Mouse (Mus musculus) embryonic fibroblast, embryonic 13.5 days (primary cell): ENCODE measurements around the gene Itsn1. TPM values are rescaled to one million over a fixed set of nuclear protein-coding genes. Genes with fewer than 3 reads are reported as not detected.

ENCODE experiments used
- H3K27ac ChIP-seq: 2 replicates; pipeline ENCODE4 v1.5.1; 2012; ENCODE audit warnings: low read length, control low read depth, inconsistent platforms; ENCODE audit not compliant: insufficient read depth
- H3K4me1 ChIP-seq: 2 replicates; pipeline ENCODE4 v1.6.1; 2011; ENCODE audit warnings: low read length; ENCODE audit not compliant: control insufficient read depth, insufficient read depth
- H3K4me3 ChIP-seq: 2 replicates; pipeline ENCODE4 v1.5.1; 2011; ENCODE audit warnings: mild to moderate bottlenecking, control low read depth, low read length; ENCODE audit not compliant: insufficient read depth
- CTCF ChIP-seq: IDR thresholded peaks from 2 replicates; pipeline ENCODE4 v1.5.1; 2011; ENCODE audit warnings: mild to moderate bottlenecking, control low read depth, low read length, moderate library complexity, borderline replicate concordance; ENCODE audit not compliant: insufficient read depth
- POLR2A ChIP-seq: IDR thresholded peaks from 2 replicates; pipeline ENCODE4 v1.6.1; 2011; ENCODE audit warnings: low read depth, mild to moderate bottlenecking, control low read depth, low read length, moderate library complexity
- polyA plus RNA-seq: library from polyadenylated mRNA; stranded (reverse); fragments of >200 nt; gene quantifications from 2 replicates; pipeline ENCODE4 v1.2.4, GENCODE M21; 2011; ENCODE audit warnings: low read depth; ENCODE audit not compliant: missing spikeins, insufficient read length

The Itsn1 gene
- polyA plus RNA-seq: 108 and 136 TPM in 2 replicates

DNA sequence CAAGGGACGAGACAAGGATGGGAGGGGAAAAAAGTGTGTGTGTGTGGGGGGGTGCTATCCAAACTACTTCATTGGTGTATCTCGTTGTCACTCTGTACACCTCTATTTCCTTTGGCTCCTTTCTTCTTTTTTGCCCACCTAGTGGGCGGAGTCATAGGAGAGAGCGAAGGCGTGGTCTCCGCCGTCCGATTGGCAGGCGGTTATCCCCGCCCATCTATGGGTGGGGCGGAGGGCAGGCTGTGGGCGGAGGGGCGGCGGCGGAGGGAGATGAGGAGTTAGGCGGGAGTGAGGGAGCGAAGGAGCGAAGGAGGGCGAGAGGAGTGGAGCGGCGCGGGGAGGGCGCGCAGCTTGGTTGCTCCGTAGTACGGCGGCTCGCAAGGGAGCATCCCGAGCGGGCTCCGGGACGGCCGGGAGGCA is at the start of gene Itsn1:
TSS of gene Itsn1 (plus strand) at position 216 of the 417 bp plus-strand sequence.
- peaks cover 4% of the 10 kb centered on the region; the same call in 1 of the 2 replicates for H3K4me1 ChIP-seq
- H3K4me3 ChIP-seq: peak within 1 kb of the TSS; percentile 96
- TF ChIP-seq POLR2A: peak; percentile 96
- no peak for TF ChIP-seq CTCF
- peak within 1 kb of the TSS; percentile 85 for H3K27ac ChIP-seq

DNA sequence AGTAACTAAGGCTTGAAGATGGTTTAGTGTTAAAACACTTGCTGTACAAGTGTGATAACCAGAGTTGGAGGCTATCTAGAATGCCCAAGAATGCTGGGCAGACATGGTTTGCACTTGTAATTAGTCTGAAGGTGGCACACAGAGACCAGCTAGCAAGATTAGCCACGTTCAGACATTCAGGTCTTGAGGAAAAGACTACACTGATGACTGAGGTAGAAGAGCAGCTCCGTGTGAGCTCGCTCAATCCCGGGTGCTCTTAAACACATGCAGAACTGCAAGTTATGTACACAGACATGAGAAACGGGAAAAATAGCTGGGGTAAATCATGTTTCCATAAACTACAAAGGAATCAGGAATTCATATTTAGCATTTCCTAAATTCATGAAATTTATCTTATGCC is 48.4 kb upstream of the Itsn1 start:
- TF ChIP-seq CTCF: no peak
- no peak for TF ChIP-seq POLR2A
- Histone ChIP-seq H3K4me3 (no peak overlapping the region), H3K27ac (no peak overlapping the region), H3K4me1 (no peaks in the 10 kb centered on the region)

DNA sequence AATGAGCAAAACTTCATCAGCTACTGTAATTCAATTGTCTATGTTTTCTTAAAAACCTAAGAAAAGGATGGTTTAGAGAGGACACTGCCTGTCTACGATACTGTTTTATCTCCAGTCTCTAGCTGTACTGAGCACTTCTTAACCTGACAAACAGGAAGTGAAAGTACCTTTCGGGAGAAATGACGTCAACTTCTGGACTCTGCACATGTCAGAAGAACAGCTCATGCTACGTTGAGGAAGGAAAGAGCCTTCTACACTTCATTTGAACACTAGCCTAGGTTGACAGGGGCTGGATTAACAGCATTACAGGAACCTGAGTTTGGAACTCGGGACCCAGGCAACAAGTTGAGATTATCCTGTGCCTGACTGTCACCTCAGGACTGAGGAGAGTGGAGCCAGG is 43.6 kb upstream of the Itsn1 start:
- peaks cover 3% of the 10 kb centered on the region; the same call in 1 of the 2 replicates for H3K4me1 ChIP-seq
- no peak for TF ChIP-seq CTCF
- TF ChIP-seq POLR2A: no peak
- no peak overlapping the region for H3K4me3 ChIP-seq
- no peak overlapping the region for H3K27ac ChIP-seq

DNA sequence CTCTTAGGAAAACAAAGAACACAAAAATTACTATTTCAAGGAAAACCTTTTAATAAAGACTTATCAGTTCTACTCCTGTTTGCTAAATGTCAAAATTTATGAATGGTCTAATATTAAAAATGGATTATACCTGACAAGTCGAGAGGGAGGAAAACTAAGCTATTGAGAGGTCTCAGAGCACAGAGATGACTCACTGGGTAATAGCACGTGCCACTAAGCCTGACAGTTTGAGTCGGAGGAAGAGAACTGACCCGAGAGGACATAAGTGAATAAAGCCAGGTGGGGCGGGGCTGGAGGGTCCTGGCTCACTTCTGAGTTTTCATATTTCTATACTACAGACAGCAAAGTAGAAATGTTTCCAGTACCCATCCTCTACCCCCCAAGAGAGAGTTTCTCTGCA is 42.7 kb upstream of the Itsn1 start:
- Histone ChIP-seq H3K4me3 (no peak overlapping the region), H3K4me1 (peaks cover 3% of the 10 kb centered on the region; the same call in 1 of the 2 replicates), H3K27ac (no peak overlapping the region)
- TF ChIP-seq POLR2A: no peak
- no peak for TF ChIP-seq CTCF

DNA sequence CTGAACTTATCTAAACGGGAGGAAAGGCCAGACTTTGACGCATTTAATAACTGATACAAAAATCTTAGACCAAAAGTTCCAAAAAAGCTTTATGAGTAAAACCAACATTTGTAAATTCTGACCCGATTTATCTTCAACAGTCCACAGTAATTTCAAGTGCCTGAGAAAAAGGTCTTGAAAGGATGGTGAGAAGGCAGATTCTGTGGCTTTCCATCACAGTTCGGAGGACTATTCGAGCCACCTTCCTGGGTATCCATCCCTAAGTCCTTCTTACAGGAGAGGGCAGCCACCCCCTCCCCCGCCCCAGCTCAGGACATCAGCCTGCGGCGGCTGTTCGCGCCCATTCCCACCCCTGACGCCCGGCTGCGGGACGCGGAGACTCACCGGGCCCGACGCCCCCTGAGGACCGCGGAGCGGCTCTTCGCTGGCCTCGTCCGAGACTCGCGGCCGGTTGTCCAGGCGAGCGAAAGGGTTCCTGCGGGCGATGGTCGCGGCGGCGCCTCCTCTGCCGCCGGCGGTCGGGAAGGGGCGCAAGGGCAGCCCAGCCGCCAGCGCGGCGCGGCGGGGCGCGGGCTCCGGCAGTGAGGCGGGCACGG is 41.0 kb upstream of the Itsn1 start:
- no peak for TF ChIP-seq CTCF
- TF ChIP-seq POLR2A: no peak
- Histone ChIP-seq H3K27ac (no peak overlapping the region), H3K4me3 (peak overlapping the region; percentile 63), H3K4me1 (peaks cover 3% of the 10 kb centered on the region; the same call in 1 of the 2 replicates)

DNA sequence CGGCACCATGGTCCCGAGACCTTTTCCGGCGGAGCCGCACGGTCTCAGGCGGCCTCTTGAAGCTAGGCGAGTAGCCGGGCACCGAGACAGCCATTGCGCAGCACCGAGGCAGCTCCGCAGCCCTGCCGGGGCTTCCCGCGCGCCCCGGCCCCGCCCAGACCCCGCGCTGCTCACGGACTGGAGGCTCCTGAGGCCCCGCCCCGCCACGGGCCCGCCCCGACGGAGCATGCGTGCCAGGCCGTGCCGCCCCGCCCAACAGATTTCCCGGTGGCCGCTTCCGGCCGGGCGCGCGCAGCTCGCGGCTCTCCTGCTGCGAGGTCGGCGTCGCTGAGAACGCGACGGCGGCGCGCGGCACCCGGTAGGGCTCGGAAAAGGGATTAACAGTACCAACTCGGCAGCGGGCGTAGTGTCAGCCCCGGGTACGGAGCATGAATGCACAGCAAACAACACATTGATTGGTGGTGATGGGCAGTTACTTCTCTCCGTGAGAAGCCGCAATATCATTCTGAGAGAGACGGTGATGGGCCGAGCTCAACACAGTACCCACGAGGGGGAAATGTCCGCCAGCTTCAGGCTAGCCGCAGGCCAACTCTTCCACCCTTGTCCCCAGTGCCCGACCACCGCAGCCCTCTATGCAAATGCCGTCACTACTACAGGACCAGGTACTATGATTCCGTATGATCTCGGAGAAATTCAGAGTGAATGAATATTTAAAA is 40.3 kb upstream of the Itsn1 start, which contains the start of gene Donson:
TSS of gene Donson (minus strand) at position 152 of the 716 bp plus-strand sequence.
- no peak for TF ChIP-seq CTCF
- peak; percentile 76 for TF ChIP-seq POLR2A
- H3K27ac ChIP-seq: peak within 1 kb of the TSS; percentile 42; the same call in 1 of the 2 replicates

DNA sequence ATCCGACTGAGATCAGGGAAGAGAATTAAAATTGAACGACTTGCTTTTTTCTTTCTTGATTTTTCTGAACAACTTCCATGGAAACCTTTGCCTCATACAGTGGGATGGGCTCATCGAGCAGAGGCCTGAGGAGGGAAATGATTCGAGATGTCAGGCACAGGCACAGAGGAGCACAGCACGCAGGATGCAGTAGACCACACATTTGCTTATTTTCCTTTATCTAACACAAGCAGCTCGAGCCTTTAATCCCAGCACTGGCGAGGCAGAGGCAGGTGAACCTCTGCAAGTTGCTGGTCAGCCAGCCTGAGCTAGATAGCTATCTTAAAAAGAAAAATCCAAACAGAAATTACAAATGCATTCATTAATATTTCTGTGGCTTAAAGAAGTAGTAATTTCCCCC is 39.3 kb upstream of the Itsn1 start:
- H3K4me1 ChIP-seq: peaks cover 3% of the 10 kb centered on the region; the same call in 1 of the 2 replicates
- TF ChIP-seq CTCF: no peak
- no peak for TF ChIP-seq POLR2A
- no peak overlapping the region for H3K27ac ChIP-seq
- no peak overlapping the region for H3K4me3 ChIP-seq

More for the DNA sequence above, 40.3 kb upstream of the Itsn1 start, which contains the start of gene Donson:
- peaks cover 3% of the 10 kb centered on the region; the same call in 1 of the 2 replicates for H3K4me1 ChIP-seq
- peak within 1 kb of the TSS; percentile 63 for H3K4me3 ChIP-seq

DNA sequence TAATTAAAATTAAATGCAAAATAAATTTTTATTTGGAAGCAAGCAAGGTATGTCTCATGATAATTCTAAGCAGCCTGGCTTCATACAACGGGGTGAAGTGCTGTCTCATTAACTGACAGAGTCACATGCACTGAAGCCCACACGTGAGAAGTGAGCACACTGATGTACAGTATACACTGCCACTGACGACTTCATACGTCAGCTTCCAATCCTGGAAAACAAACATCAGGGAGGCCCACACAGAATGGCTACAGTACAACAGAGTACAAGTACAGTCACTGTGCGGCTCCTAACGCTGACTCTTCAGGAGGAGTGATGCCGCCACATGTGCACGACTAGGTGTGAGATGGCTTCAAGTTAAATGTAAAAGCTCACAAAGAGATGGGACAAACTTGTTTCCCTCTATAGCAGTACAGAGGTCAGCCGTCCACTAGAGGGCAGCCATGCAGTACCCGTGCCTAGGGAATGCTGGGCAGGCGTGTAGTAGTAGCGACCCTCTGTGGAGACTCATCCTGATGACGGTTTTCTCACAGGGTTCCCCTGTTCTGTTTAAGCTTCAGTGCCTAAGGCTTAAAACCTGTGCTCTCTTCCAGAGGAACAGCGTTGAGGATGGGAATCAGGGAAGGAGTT is 34.5 kb upstream of the Itsn1 start:
- Histone ChIP-seq H3K27ac (no peak overlapping the region), H3K4me1 (peaks cover 3% of the 10 kb centered on the region; the same call in 1 of the 2 replicates)

DNA sequence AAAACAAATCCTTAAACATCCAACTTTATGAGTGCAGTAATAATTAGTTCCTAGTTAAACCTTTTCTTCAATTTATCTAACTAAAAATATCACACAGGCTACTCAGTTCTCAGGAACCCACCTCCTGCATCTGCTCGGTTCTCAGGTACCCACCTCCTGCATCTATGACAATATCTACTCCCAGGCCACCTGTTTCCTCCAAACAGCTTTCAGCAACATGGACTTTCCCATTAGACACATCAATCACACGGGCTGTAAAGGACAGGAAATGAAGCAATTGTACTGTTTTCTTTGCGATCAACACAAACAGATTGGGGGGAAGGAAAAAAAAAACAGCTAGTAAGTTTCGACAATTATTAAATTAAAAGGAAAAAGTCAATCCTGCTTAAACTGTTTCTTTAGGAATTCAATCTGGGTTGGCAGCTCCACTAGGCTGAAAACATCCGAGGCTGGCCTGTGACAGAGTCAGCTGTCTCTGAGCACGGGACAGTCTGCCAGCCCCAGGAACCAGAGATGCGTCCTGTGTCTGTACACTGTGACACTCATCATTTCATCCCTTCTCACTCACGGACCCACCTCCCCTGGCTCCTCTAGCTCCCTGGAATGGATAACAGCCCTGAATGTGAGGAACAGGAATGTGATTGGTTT is 33.8 kb upstream of the Itsn1 start:
- Histone ChIP-seq H3K4me3 (no peak overlapping the region), H3K4me1 (no peaks in the 10 kb centered on the region), H3K27ac (no peak overlapping the region)
- TF ChIP-seq POLR2A: no peak
- TF ChIP-seq CTCF: no peak

More for the DNA sequence above, 34.5 kb upstream of the Itsn1 start:
- peak; percentile 97 for TF ChIP-seq CTCF
- no peak for TF ChIP-seq POLR2A
- no peak overlapping the region for H3K4me3 ChIP-seq
